Mouse (Mus musculus): ENCODE data around the gene Ksr1.

The Ksr1 gene

DNA sequence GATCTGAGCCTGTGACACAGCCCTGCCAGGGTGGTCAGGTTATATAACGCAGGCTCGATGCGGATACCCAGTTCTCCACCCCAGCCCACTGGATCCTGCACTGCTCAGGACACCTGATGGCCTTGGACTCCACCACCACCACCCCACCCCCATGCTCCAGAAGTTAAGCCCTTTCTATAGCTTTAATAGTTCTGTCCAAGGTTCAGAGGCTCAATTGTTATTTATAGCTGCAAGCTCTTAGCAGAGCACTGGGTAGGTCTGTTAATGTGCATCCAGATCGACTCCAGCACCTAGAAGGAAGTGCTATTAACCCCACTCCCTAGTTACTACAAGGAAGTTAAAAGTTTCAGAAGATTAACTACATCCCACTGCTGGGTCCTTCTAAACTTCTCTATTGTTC is 11.5 kb upstream of the Ksr1 start:
- TF ChIP-seq GATA4 (IDR thresholded peaks at IDR 0.05; ENCODE audit: insufficient replicate concordance, low read length): no peak

DNA sequence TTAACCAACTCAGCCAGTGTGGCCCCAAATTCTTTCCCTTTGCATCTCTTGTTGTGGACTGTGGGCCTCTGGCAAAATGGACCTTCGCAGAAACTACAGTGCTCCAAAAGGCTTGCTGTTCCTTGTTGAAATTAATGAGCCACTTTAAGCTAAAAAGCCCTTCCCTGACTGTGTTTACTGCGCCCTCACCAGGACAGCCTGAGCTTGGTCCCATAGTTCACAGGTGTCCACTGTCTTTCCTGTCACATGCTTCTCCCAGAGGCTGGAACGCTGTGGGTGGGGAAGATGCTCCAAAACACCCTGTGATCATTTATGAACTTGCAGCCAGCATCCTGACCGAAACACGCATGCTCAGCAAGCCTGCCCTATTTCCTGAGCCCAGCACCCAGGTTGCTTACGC is 9.1 kb upstream of the Ksr1 start:
- TF ChIP-seq GATA4 (IDR thresholded peaks at IDR 0.05; ENCODE audit: insufficient replicate concordance, low read length): no peak

DNA sequence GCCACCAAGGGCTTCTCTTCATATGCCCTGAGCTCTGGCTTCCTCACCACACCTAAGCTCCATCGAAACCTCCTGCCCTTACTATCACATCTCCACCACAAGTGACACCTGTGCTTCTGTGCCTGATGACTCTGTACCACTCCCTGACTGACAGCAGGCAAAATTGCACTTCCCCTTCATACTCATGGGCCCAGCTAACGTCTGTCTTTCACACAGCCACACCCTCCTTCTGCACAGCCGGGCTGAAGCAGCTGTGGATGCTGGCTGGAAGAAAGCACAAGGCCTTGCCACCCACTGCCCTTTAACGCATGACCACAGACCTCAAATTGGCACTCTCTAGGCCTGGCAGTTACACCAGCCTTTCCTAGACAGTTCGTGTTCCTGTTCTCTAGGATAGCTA is 6.5 kb upstream of the Ksr1 start:
- no peak for TF ChIP-seq GATA4 (IDR thresholded peaks at IDR 0.05; ENCODE audit: insufficient replicate concordance, low read length)

DNA sequence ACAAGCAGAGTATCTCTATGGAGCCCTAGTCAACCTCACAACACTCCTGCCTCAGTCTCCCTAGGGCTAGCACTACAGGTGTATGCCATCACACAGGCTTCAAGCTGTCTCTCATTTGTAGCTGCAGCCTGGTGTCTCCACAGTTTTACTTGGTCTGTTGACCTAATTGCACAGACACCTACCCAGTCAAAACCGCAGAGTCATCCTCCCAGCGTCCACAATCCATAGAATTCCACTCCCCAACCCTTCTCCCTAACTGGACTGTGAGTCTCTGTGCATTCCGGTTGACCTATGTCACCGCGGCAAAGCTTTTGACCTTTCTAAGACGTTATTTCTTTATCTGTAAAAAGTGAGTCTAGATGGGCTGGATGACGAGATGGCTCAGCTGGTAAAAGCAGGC is 5.7 kb upstream of the Ksr1 start:
- TF ChIP-seq GATA4 (IDR thresholded peaks at IDR 0.05; ENCODE audit: insufficient replicate concordance, low read length): no peak

DNA sequence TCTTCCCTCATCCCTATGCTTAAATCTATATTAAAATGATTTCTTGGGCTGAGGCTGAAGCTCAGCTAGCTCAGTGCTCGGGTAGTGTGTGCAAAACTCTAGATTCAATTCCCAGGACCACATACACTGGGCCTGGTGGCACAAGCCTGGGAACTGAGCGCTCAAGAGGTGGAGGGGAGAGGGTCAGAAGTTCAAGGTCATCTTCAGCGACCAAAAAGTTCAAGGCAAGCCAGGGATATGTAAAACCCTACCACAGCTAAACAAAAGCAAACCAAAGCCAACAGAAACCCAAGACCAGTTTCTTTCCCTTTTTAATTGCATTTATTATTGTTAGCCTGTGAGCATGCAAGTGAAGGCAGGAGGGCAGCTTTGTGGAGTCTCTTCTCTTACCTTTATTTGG is 4.1 kb upstream of the Ksr1 start:
- no peak for TF ChIP-seq GATA4 (IDR thresholded peaks at IDR 0.05; ENCODE audit: insufficient replicate concordance, low read length)

DNA sequence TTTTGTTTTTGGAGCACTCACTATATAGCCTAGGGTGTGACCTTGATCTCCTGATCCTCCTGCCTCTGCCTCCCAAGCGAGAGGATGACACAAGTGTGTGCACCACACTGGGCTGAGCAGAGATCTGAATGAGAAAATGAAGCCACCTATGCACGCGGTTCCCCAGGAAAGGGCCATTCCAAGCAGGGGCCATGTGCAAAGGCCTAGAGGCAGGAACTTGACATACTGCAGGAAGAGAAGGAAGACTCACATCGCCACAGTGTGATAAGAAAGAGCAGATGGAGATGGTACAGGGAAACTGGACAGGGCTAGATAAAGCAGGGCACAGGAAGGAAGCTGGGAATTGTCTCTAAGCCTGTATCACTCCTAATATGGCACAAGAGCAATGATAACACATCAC is 3.1 kb upstream of the Ksr1 start:
- TF ChIP-seq GATA4 (IDR thresholded peaks at IDR 0.05; ENCODE audit: insufficient replicate concordance, low read length): peak; percentile 52; the same call in 1 of the 2 replicates

DNA sequence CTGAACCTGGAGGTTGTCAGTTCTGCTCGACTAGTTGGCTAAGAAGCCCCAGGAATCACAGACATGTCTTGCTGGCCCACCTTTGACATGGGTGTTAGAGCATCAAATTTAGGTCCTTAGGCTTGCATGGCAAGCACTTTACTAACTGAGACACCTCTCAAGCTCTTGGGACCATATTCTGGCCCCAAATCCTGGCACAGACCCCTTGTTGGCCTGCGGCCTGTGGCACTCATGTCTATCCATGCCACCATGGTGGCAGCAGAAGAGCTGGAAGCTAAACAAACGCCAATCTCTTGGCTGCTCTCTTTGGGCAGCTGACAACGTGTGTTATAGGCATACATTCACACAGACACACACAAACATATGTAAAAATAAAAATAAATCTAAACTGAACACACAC is 2.6 kb upstream of the Ksr1 start:
- no peak for TF ChIP-seq GATA4 (IDR thresholded peaks at IDR 0.05; ENCODE audit: insufficient replicate concordance, low read length)

DNA sequence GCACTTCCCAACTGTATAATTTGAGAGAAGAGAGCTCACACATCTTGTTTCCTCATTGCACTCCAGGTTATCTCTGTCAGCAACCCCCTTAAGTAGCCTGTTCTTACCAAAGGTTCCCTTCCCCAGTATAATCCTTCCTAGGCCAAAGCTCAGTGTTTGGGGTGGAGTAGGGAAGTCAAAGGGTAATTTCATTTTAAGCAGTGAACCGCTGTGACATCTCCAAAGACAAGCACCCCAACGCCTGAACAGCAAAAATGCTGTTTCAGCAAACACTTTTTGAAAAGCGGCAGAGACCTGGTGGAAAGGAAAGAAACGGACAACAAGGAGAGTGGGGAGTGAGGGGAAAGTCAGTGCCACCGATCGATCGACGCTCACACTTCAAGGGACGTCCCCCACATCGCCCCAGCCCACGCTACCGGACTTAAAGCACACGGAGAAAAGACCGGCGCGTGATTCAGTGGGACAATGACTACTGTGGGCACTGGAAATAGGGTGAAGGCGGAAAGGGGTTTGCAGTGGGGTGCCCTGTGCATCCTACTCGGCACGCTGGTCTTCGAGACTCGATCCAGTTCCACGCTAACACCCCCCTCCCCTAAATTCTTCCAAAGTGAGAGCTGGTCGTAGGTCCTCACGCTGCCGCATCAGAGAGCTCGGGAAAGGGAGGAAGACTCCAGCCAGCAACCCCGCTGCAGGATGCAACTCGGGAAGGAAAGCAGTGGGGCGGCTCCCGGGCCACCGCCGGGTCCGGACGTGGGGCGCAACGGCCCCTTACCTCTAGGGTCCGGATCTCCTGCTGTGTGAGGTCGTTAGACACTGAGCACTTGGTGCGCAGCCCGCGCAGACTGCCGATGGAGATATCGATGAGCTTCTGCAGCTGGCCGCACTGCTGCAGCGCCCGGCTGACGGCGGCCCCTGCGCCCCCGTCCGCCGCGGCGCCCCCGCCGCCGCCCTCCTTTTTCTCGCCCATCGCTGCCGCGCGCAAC is 633 bp downstream of the Ksr1 start:
- TF ChIP-seq GATA4 (IDR thresholded peaks at IDR 0.05; ENCODE audit: insufficient replicate concordance, low read length): no peak

DNA sequence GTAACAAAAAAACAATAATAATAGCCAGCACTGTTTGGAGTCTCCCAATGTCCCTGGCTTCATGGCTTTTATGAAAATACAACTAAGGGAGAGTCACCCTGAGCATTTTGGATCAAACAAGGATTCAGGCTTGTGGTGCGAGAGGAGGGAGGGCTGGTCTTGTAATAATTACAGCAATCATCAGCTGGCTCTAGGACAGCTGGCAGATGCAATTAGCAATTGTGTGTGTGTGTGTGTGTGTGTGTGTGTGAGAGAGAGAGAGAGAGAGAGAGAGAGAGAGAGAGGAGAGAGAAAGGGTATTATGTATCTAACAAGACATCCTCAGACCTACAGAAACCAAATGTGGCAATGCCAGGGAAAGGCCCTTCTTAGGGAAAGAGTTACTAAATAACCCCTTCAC is 1.5 kb downstream of the Ksr1 start:
- TF ChIP-seq GATA4 (IDR thresholded peaks at IDR 0.05; ENCODE audit: insufficient replicate concordance, low read length): no peak

DNA sequence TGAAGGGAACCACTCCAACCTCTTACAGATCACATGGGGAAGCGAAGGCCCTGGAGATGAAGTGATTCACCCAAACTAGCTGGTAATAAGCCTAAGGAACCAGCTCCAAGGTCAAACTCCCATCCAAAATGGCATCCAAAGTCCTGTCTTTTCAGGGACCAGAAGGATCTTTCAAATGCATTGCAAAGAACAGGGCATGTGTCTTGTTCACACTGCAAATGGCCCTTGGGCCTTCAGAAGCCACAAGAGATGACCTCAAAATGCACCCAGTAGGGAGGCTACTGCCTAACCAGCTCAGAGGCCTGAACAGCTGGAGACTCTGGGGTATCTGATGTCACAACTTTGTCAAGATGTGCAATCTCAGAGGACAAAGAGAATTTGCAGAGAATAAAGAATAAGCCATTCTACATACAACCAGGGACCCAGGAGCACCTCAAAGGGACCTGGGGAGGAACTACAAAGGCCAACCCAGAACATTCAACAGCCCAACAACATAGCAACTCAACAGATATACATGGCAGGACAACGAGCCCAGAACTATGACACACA is 2.1 kb downstream of the Ksr1 start:
- TF ChIP-seq GATA4 (IDR thresholded peaks at IDR 0.05; ENCODE audit: insufficient replicate concordance, low read length): no peak

DNA sequence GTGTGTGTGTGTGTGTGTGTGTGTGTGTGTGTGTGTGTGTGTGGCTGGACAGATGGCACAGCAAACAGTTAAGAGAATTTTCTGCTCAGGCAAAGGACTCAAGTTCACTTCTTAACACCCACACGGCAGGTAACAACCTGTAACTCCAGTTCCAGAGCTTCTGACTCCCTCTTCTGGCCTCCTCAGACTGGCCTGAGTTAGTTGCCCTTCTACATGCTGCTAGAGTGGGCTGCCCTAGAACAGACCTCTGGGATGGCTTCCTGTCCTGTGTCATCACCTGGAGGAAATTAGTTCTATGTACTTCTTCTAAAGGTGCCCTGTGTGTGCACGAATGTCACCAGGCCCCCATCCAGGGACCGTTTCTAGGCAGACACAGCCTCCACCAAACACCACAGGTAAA is 2.9 kb downstream of the Ksr1 start:
- TF ChIP-seq GATA4 (IDR thresholded peaks at IDR 0.05; ENCODE audit: insufficient replicate concordance, low read length): no peak

DNA sequence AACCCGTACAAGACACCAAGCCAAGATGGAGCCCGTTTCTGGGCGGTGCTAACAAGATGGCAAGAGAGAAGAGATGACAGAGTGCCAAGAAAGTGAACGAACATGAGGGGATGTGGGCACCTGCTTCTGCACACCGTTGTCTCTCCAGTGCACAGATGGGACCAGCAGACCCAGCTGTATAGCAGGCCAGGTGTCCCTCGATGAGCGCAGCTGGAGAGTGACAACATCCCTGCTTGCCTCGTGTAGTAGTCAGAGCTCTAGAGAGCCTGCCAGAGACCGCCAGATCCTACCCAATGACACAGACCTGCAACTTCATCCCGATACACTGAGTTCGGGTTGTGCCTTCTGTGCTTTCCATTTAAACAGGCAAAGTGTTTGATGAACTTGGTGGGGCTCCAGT is 3.8 kb downstream of the Ksr1 start:
- no peak for TF ChIP-seq GATA4 (IDR thresholded peaks at IDR 0.05; ENCODE audit: insufficient replicate concordance, low read length)

DNA sequence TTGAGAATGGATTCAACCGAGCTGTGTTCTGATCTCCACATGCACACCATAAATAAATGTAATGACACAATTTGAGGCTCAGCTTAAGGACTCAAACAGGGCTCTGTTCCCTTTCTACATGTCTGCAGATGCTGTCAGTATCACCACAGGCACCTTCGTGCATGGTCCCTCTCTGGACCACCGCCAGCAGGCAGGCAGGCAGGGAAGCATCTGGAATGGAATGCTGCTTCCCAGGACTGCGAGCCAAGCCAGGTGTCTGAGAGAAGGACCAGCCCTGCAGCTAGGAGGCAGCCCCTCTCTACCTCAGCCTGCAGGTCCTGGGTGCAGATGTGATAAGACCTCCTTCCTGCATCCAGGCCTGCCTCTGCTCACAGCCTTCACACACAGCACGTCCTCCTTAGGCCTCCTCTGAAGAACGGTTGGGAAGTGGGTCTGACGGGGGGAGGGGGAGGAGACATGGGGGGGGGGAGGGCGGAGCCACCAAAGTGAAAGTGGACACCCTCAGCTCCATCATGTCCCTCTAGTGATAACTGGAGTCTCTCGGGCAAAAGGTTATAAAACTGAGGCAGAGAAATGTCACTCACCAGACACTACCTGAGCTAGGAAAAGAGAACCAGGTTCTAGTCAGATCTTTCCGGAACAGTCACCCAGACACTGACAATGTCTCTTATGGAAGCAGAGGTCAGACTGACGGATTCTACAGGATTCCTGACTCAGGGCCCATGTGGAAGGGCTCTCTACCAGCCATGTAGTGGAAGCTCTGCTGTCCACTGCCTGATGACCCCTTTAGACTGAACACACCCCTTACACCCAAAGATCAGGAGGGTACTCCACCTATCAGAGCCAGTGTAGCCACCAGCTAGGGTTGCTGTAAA is 4.7 kb downstream of the Ksr1 start:
- TF ChIP-seq GATA4 (IDR thresholded peaks at IDR 0.05; ENCODE audit: insufficient replicate concordance, low read length): no peak

DNA sequence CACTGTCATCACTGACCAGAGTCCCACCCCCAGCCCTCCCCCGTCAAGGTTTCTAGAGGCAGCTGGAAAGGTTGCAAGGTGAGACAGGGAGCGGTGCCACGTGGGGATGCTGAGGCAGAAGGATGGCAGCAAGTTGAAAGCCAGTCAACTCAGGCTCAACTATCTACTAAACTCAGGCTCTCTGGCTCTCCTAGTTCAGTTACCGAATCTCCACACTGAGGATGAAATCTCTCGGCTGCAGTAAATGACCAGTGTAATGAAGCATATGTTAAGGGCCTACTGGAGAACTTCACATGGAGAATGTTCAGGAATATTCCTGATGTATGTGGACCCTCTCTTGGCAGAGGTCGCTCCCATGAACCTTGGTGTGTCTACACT is 5.7 kb downstream of the Ksr1 start:
- no peak for TF ChIP-seq GATA4 (IDR thresholded peaks at IDR 0.05; ENCODE audit: insufficient replicate concordance, low read length)

DNA sequence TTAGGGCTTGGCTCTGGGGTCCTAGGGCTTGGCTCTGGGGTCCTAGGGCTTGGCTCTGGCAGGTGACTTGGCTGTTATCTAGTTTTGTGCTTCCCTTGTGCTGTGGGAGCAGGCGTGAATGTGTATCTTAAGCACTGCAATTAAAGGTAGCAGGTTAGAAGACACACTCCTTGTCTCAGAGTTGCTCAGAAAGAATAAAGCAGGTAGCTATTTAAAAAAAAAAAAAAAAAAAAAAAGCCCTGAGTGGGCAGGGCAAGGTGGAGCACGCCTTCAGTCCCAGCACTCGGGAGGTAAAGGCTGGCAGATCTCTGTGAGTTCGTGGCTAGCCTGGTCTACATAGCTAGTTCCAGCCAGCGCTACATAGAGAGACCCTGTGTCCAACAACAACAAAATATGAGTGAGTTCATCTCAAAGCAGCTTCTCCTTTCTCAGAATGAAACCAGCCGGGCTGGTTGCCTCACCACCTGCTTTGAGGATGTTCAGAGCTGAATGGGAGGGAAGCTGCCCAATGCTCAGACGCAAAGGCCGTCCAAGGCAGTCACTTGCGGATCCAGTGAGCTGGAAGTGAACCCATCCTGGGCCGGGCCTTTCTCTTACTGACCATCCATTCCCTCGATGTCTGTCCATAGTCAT is 6.2 kb downstream of the Ksr1 start:
- TF ChIP-seq GATA4 (IDR thresholded peaks at IDR 0.05; ENCODE audit: insufficient replicate concordance, low read length): no peak
